Mouse (Mus musculus) mouse trophoblast stem cell (cell line): ENCODE measurements at regions not wholly inside any gene's neighbourhood (a gene's known extent, or its start where the extent isn't known, plus 50 kb on each side); places are given as distances from the start of the nearest gene placed in this dataset.

Experiments
- in situ Hi-C, 2 experiments: fragments of 300-500 bp; cut with MseI, MboI; formaldehyde crosslinking; loops; 2 replicates in 1 of 2; 3 replicates in 1 of 2; pipeline ENCODE4 v1.15.1; 2025

- in situ Hi-C loops: no loop called here
Observed at GRCm38 (mm10) chr9:118404867-118405266, 73.1 kb upstream of the Eomes start.

- in situ Hi-C loops: no loop called here
Observed at GRCm38 (mm10) chr9:118405926-118406518, 72.0 kb upstream of the Eomes start.

GRCm38 (mm10) chr9:118416032-118416431, 62.0 kb upstream of the Eomes start:
- in situ Hi-C loops: no loop called here

GRCm38 (mm10) chr9:118416475-118416874, 61.5 kb upstream of the Eomes start:
- in situ Hi-C loops: no loop called here

GRCm38 (mm10) chr9:118424344-118424743, 53.7 kb upstream of the Eomes start:
- in situ Hi-C loops: no loop called here
